Mouse (Mus musculus) hindlimb bud, embryonic 11.5 days (tissue): ENCODE measurements at regions not wholly inside any gene's neighbourhood (a gene's known extent, or its start where the extent isn't known, plus 50 kb on each side); places are given as distances from the start of the nearest gene placed in this dataset.

ENCODE experiments used
- DNase-seq: peaks from one replicate; pipeline ENCODE4 v3.0.0-alpha.2; 2012; ENCODE audit warnings: low read depth, low spot score; ENCODE audit errors: extremely low spot score

DNA sequence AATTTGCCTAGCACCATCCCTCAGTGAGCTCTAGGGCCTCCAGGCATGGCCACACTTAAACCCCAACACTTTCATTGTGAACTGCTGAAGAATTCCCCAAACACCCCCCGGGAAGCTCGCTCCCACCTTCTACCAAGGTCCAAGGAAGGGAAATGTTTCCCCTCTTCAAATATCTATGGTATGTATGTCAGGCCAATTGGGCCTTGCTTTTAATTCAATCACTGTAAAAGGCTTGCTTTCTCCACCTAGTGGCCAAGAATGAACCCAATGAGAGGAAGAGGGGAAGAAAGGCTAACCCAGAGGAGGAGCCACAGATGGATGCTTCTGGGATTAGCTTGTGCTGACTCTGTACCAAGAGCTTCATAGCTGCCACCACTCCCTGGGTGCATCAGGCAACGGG lies 336.3 kb upstream of the Tgfbr2 start:
- no peak for DNase-seq

GRCm38 (mm10) chr9:116507756-116508155 lies 332.6 kb upstream of the Tgfbr2 start:
- DNase-seq, result no peak

GRCm38 (mm10) chr9:116502831-116503230 lies 327.7 kb upstream of the Tgfbr2 start:
- no peak for DNase-seq

DNA sequence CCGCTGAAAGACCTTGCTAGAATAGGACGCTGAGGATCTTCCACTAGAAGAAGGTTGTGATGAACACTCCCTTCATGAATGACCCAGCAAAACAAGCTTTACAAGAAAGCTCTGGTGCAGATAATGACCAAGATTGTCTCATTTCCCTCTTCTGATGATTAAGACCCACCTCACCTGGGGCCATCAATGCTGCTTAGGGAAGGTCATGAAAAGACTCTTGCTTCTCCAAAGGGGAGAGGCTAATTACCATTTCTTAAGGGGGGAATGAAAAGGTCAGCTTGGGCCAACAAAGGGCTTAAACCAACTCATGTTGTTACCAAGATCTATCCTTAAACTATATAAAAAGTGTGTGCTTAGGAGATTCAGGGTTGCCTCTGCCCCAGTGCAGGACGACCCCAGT lies 325.8 kb upstream of the Tgfbr2 start:
- no peak for DNase-seq

- no peak for DNase-seq
These were observed 316.1 kb upstream of the Tgfbr2 start for GRCm38 (mm10) chr9:116491227-116491626.

DNA sequence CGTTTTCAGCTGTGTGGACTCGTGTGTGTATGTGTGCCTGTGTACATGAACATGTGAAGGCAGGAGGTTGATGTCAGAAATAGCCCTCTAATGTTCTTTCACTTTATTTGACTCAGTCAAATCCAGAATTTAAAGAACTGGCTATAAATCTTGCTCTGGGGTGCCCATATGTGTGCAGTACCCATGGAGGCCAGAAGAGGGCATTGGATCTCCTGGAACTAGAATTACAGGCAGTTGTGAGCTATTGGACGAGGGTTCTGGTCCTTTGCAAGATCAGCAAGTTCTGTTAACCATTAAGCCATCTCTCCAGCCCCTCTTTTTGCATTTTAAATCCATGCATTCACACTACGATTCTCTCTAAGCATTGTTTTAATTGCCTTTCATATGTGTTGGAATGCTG lies 314.6 kb upstream of the Tgfbr2 start:
- DNase-seq, result no peak

GRCm38 (mm10) chr9:116489273-116489672 lies 314.1 kb upstream of the Tgfbr2 start:
- no peak for DNase-seq

DNA sequence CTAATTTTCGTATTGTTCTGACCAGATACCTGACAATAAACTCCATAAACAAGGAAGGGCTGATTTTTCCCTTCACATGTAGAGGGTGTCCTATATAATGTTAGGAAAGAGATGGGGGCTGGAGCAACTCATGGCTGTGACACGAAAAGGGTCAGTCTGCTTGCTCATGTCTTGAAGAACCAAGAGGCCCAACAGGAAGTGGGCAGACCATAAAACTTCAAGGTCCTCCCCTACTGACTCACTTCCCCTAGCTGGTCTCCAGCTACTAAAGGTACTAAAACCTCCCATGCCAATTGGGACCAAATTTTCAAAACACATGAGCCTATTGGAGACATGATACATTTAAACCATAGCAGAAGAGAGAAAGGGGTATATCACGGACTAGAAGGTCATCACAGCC lies 302.1 kb upstream of the Tgfbr2 start:
- no peak for DNase-seq

DNA sequence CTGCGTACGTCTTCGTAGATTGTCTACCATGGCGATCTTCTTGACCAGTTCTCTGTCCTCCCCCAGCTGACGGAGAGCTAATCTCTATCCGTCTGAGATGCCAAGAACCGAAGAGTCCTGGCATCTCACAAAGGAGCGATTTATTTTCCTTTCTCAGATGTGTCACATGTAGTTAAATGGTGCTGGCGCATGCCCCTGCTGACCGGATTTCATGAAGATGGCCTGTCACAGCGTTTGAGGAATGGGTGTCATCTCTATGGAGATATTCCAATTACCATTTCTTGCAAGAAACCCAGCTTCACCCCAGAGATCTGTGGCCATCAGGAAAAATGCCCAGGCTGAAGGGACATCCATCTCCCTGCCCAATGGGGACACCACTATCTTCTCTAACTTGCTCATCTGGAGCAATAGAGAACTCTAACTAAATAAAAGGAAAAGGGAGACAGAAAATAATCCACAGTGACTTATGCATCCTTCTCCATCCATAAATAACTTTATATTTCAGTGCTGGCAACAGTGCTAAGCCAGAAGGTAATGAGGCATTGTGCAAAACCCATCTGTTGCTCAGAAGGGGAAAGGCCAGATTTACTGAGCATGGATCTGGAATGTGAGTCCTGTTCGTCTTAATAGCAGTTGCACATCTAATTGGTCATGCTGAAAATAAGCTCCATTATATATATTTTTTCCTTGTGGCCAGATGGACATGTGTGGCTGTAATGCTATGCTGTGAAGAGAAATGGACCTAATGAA lies 300.2 kb upstream of the Tgfbr2 start:
- DNase-seq, result no peak

DNA sequence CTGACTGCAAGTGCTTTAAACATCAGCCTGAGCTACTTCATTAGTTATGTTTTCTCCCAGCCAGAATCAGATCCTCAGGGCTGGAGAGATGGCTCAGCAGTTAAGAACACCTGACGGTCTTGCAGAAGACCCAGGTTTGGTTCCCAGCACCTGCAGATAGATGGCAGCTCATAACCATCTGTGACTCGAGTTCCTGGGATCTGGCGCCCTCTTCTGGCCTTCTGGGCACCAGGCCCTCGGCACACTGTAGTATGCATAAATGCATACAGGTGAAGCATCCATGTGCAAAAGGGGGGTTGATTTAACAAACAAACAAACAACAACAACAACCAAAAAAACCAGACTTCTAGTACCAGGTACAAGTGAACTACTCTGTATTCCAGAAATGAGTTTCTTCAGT lies 297.7 kb upstream of the Tgfbr2 start:
- DNase-seq, result no peak

- no peak for DNase-seq
These were observed 293.6 kb upstream of the Tgfbr2 start for GRCm38 (mm10) chr9:116468569-116469250.

DNA sequence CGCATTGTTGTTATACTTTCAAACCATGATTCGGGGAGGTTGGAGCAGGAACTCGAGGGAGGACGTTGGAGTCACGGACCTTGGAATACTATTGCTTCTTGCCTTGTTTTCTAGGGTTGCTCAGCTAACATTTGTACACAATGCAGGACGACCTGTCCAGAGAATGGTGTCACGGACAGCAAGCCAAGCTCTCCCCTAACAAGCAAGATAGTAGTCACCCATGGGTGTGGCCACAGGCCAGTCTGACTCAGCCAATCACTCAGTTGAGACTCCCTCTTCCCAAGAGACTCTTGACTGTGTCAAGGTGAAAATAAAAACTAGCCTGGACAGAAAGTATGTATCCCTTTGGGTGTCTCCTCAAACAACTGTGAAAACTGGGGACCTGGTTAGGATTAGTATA lies 291.2 kb upstream of the Tgfbr2 start:
- no peak for DNase-seq

- DNase-seq, result no peak
These were observed 289.5 kb upstream of the Tgfbr2 start for GRCm38 (mm10) chr9:116464626-116465025.

- DNase-seq, result no peak
These were observed 287.1 kb upstream of the Tgfbr2 start for GRCm38 (mm10) chr9:116462232-116462631.

GRCm38 (mm10) chr9:116460022-116460421 lies 284.9 kb upstream of the Tgfbr2 start:
- DNase-seq, result no peak

- DNase-seq, result no peak
These were observed 276.9 kb upstream of the Tgfbr2 start for GRCm38 (mm10) chr9:116452050-116452449.

DNA sequence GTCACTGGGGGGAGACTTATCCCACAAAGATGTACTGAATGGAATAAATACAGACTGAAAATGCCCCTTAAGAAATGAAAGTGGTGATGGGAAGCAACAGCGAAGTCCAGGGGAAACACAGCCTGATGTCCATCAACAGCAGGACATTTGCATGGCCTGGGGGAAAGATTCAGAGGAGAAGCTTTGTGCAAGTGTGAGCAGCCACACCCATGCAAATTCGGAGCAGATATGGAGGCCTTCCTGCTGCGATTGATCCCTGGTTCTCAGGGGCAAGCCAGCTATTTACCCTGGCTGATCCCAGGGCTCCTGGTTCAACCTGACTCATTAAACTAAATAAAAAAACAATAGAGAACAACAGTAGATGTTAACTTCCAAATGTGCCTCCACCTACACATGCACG lies 275.7 kb upstream of the Tgfbr2 start:
- no peak for DNase-seq

DNA sequence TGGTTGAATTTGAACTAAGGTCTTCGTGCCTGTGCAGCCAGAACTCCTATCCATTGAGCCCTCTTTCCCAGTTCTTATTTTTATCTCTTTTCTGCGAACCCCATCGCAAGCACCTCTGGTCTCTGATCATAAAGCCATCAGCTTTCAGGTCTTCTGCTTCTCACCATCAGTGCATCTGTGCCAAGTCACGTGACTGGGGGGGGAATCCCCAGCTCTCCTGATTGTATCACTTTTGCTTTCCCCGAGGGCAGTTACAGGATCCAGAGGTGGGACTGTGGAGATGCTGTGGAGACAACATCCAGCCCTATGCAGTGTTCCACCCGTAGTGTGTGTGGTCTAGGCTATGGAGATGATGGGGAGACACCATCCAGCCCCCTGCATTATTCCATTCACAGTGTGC lies 272.6 kb upstream of the Tgfbr2 start:
- DNase-seq, result no peak

DNA sequence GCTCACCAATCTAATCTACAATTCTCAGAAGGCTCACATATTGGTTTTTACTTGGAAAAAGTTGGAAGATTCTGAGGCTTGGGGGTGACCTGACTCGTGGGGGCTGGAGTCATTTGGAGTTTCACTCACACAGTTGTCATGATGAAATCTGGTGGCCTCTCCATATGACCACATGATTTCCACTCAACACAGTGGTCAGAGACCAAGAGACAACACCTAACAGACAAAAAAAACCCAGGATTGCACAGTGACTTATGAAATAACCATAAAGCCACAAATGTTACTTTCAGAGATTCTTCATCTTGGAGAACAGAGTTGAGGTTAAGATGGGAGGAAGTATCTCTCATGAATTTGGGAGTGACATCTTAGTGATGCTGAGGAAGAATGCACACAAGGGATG lies 263.4 kb upstream of the Tgfbr2 start:
- no peak for DNase-seq

- no peak for DNase-seq
These were observed 259.3 kb upstream of the Tgfbr2 start for GRCm38 (mm10) chr9:116434414-116434813.

DNA sequence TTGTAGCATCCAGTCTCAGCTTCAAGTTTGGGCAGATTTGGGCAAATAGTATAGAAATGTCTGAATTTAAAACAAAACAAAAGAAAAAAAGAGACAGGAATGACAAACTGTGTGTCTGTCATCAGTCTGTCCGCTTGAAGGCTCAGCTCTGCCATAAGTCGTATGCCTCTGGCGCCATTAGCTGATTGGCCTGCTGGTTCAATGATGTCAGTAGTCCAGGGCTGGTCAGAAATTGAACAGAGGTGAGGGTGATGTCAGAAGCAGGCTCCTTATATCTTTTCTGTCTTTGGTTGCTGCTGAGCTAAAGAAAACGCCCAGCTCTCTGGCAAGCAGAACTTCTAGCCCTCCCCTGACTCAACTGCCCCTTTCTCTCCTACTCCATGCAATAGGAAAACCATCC lies 253.9 kb upstream of the Tgfbr2 start:
- no peak for DNase-seq

DNA sequence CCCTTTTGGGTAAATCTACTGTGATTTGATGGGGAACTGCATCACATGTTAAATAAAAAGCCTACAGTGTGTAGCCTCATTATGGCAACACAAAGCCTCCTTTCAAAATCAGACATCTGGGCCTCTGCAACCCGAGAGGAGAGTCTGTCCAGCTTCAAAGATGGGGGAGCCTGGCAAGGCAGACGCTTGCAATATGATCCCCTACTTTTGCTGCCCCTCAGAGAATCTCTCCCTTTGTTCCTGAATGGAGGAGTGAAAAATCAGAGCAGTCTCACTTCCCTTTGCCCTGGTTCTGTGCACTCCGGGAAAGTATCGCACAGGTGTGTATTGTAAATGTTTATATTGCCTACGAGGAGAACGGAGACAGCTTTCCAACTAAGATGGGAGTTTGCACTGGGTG lies 253.3 kb upstream of the Tgfbr2 start:
- peak; percentile 6 for DNase-seq

DNA sequence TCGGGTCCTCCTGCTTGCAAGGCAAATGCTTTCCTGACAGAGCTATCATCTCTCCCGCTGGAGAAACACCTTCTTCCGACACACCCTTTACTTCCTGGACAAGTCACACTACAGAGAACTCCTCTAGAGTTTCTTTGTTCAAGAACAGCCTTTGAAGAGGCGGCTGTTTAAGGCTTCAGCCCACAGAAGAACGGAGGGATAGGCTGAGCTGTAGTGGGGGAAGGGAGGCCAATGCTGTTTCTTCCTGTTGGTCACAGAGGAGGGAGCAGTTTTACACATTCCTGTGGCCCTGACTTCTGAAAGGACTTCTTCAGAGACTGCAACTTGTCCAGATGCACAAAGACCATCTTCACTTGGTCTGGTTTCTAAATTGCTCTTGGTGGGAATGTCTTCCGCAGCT lies 252.1 kb upstream of the Tgfbr2 start:
- no peak for DNase-seq
